Comparison of ENCODE assay signal across 18 mouse cellular contexts in genomic region chr12:35055114-35056095, GRCm38 (mm10). TPM values are rescaled to one million over a fixed set of nuclear protein-coding genes. Genes with fewer than 3 reads are reported as not detected.
A peak's percentile ranks its signal among the peaks of the same experiment; 100 is the strongest.
DNase-seq lines count a peak whose midpoint lies in the region; ATAC-seq and TF ChIP-seq lines count a peak whose summit lies in the region.
"Had no signal": no experiment of that assay in that cellular context is flagged by ENCODE, and none has a peak within 500 bp of the region (broad histone marks: within the 10 kb centered on the region; RNA-seq: fewer than 3 reads in every experiment).

No protein-coding gene starts in this region.

- H3K9ac ChIP-seq in heart, postnatal 0 days (replicated peaks; ENCODE audit: low read depth, low read length), result no peak overlapping the region; the same call in 1 of the 2 replicates
- H3K9ac ChIP-seq in midbrain, embryonic 14.5 days (replicated peaks; ENCODE audit: low read length), result no peak overlapping the region
- H3K9ac ChIP-seq: limb, embryonic 15.5 days; stomach, embryonic 15.5 days had no signal

- H3K4me2 ChIP-seq in heart, postnatal 0 days (ENCODE audit: low read depth, low read length), result peak overlapping the region; percentile 37
- H3K4me2 ChIP-seq in midbrain, embryonic 14.5 days (ENCODE audit: low read length), result no peak overlapping the region
- H3K4me2 ChIP-seq: limb, embryonic 15.5 days; midbrain, embryonic 11.5 days; stomach, embryonic 15.5 days had no signal

- H3K27ac ChIP-seq in heart, postnatal 0 days (ENCODE audit: low read depth), result peak overlapping the region; percentile 78
- H3K27ac ChIP-seq in heart, embryonic 10.5 days, result no peak overlapping the region
- H3K27ac ChIP-seq in embryonic fibroblast, embryonic 13.5 days (ENCODE audit: insufficient read depth, low read length), result peak overlapping the region; percentile 36; the same call in 1 of the 2 replicates
- H3K27ac ChIP-seq in midbrain, embryonic 14.5 days (replicated peaks; ENCODE audit: low read depth, low read length), result no peak overlapping the region
- H3K27ac ChIP-seq: left cerebral cortex, adult 2 months; limb, embryonic 15.5 days; stomach, embryonic 15.5 days had no signal

- 32% methylated on average over 7 of the region's 7 CpGs for WGBS in heart, postnatal 0 days
- WGBS in heart, embryonic 10.5 days, result 73% methylated on average over 7 of the region's 7 CpGs
- 89% methylated on average over 7 of the region's 7 CpGs for WGBS in midbrain, embryonic 14.5 days

- no peak for TF ChIP-seq EP300 in heart, postnatal 0 days (IDR thresholded peaks at IDR 0.05; ENCODE audit: low read depth)

- no peak for TF ChIP-seq CTCF in heart, postnatal 0 days (IDR thresholded peaks at IDR 0.05; ENCODE audit: low read depth)
- TF ChIP-seq CTCF in embryonic fibroblast, embryonic 13.5 days (IDR thresholded peaks at IDR 0.05; ENCODE audit: borderline replicate concordance, insufficient read depth, low read length), result no peak

- H3K4me1 ChIP-seq in heart, postnatal 0 days (ENCODE audit: control insufficient read depth, insufficient read depth), result peaks cover 28% of the 10 kb centered on the region
- H3K4me1 ChIP-seq in heart, embryonic 10.5 days, result peaks cover 12% of the 10 kb centered on the region; the same call in 1 of the 2 replicates
- H3K4me1 ChIP-seq in embryonic fibroblast, embryonic 13.5 days (ENCODE audit: control insufficient read depth, insufficient read depth, low read length), result peaks cover 6% of the 10 kb centered on the region
- no peaks in the 10 kb centered on the region for H3K4me1 ChIP-seq in midbrain, embryonic 14.5 days (ENCODE audit: control insufficient read depth, insufficient read depth, low read length)
- H3K4me1 ChIP-seq: limb, embryonic 15.5 days had no signal

- no peaks in the 10 kb centered on the region for H3K36me3 ChIP-seq in heart, postnatal 0 days (replicated peaks; ENCODE audit: control insufficient read depth, insufficient read depth, low read length)
- 0 out of 2 replicates have a peak, but pooled peaks cover 4% of the 10 kb centered on the region for H3K36me3 ChIP-seq in heart, embryonic 10.5 days
- no peaks in the 10 kb centered on the region for H3K36me3 ChIP-seq in midbrain, embryonic 14.5 days (ENCODE audit: control insufficient read depth, insufficient read depth, low read length)
- H3K36me3 ChIP-seq: limb, embryonic 15.5 days; stomach, embryonic 15.5 days had no signal

- no peaks in the 10 kb centered on the region for H3K27me3 ChIP-seq in heart, postnatal 0 days (ENCODE audit: control insufficient read depth, insufficient read depth, low read length)
- H3K27me3 ChIP-seq in heart, embryonic 10.5 days (ENCODE audit: insufficient read depth, poor library complexity, severe bottlenecking), result no peaks in the 10 kb centered on the region
- no peaks in the 10 kb centered on the region for H3K27me3 ChIP-seq in midbrain, embryonic 14.5 days (ENCODE audit: control insufficient read depth, insufficient read depth, low read length)
- H3K27me3 ChIP-seq: limb, embryonic 15.5 days; stomach, embryonic 15.5 days had no signal

- TF ChIP-seq POLR2A in embryonic fibroblast, embryonic 13.5 days (IDR thresholded peaks at IDR 0.05; ENCODE audit: low read depth, low read length), result no peak

- no peaks in the 10 kb centered on the region for H3K9me3 ChIP-seq in heart, postnatal 0 days (replicated peaks; ENCODE audit: control insufficient read depth, low read length)
- no peaks in the 10 kb centered on the region for H3K9me3 ChIP-seq in heart, embryonic 10.5 days
- H3K9me3 ChIP-seq in midbrain, embryonic 14.5 days (ENCODE audit: control insufficient read depth, low read length), result peaks cover 5% of the 10 kb centered on the region; the same call in 1 of the 2 replicates

- no peak overlapping the region for H3K4me3 ChIP-seq in heart, postnatal 0 days (ENCODE audit: low read depth, low read length)
- no peak overlapping the region for H3K4me3 ChIP-seq in heart, embryonic 10.5 days
- no peak overlapping the region for H3K4me3 ChIP-seq in embryonic fibroblast, embryonic 13.5 days (ENCODE audit: insufficient read depth, low read length)
- H3K4me3 ChIP-seq in midbrain, embryonic 14.5 days (replicated peaks; ENCODE audit: low read depth, low read length), result no peak overlapping the region
- H3K4me3 ChIP-seq: left cerebral cortex, adult 2 months; limb, embryonic 15.5 days; stomach, embryonic 15.5 days had no signal

- no peak for DNase-seq in frontal cortex, postnatal 14 days (ENCODE audit: low spot score in 2 of 2)
- peak; percentile 42 for DNase-seq in heart, postnatal 0 days (ENCODE audit: low spot score)
- no peak for DNase-seq in heart, embryonic 10.5 days (ENCODE audit: low spot score)
- peak; percentile 25 for DNase-seq in 416B (ENCODE audit: low read depth)
- no peak for DNase-seq in midbrain, embryonic 14.5 days
- no peak for DNase-seq in left cerebral cortex, adult 9 months (ENCODE audit: low spot score in 2 of 2)
- DNase-seq: adrenal gland, postnatal 14 days; cerebellum, postnatal 14 days; lung, adult 18-20 months; spleen, adult 18-20 months; thymus, postnatal 14 days had no signal

- peak; percentile 57 for ATAC-seq in frontal cortex, adult (ENCODE audit: low TSS enrichment)
- no peak for ATAC-seq in heart, postnatal 0 days (ENCODE audit: insufficient read depth, low read depth)
- ATAC-seq in midbrain, embryonic 14.5 days (ENCODE audit: low FRiP score, low TSS enrichment), result no peak
- ATAC-seq: forebrain, embryonic 14.5 days had no signal

RNA-seq across cellular contexts. Expression of gene Snx13, which starts 8.4 kb away (rescaled TPM):
- 22.3 and 22.8 TPM in 2 replicates for total RNA-seq in heart, postnatal 0 days (2014; rRNA removed; ENCODE audit: low replicate concordance)
- 34.1 and 35.1 TPM in 2 replicates for polyA plus RNA-seq in heart, postnatal 0 days (2015; fragmentation: Nextera tagmentation; extraction: Ambion mirVana)
- polyA plus RNA-seq in heart, embryonic 10.5 days (2016; fragmentation: Nextera tagmentation; extraction: Ambion mirVana), result 25.0 and 31.5 TPM in 2 replicates
- 55.4 and 56.6 TPM in 2 replicates for polyA plus RNA-seq in embryonic fibroblast, embryonic 13.5 days (2011; ENCODE audit: insufficient read length, low read depth, missing spikeins)
- polyA plus RNA-seq in midbrain, embryonic 14.5 days (2014; fragmentation: Nextera tagmentation; extraction: Ambion mirVana), result 27.8 and 34.5 TPM in 2 replicates

Comparison
In these comparisons a context has a peak if more than half of its experiments do, and no peak if none do; other contexts are left out.
1. DNase-seq: peak in heart, postnatal 0 days (single experiment) and 416B (single experiment); none in frontal cortex, postnatal 14 days (0 of 2), heart, embryonic 10.5 days (single experiment), midbrain, embryonic 14.5 days (single experiment) and left cerebral cortex, adult 9 months (0 of 2).
2. H3K27ac ChIP-seq: peak in heart, postnatal 0 days (single experiment) and embryonic fibroblast, embryonic 13.5 days (single experiment); none in heart, embryonic 10.5 days (single experiment) and midbrain, embryonic 14.5 days (single experiment).